Mouse (Mus musculus) adrenal gland, adult 18-20 months (tissue): ENCODE data around the gene Smarcd1. TPM values are rescaled to one million over a fixed set of nuclear protein-coding genes. Genes with fewer than 3 reads are reported as not detected.
"Not testable (repeated sequence)": the region's sequence is repeated elsewhere in the genome, so short reads cannot be mapped to it uniquely, and the experiment has no call there.

ENCODE experiments used
- DNase-seq, 2 experiments: peaks; one replicate each; pipeline ENCODE4 v3.0.0; 2021 to 2022; ENCODE audit warnings: low spot score in 2 of 2
- total RNA-seq, 2 experiments: library from RNA; stranded (reverse); gene quantifications; 1 replicate in 1 of 2; 2 replicates in 1 of 2; pipeline ENCODE4 v1.2.3; 2021

Gene Smarcd1
- total RNA-seq, 2 experiments from 2014 or later, result 43.1 to 44.2 TPM

DNA sequence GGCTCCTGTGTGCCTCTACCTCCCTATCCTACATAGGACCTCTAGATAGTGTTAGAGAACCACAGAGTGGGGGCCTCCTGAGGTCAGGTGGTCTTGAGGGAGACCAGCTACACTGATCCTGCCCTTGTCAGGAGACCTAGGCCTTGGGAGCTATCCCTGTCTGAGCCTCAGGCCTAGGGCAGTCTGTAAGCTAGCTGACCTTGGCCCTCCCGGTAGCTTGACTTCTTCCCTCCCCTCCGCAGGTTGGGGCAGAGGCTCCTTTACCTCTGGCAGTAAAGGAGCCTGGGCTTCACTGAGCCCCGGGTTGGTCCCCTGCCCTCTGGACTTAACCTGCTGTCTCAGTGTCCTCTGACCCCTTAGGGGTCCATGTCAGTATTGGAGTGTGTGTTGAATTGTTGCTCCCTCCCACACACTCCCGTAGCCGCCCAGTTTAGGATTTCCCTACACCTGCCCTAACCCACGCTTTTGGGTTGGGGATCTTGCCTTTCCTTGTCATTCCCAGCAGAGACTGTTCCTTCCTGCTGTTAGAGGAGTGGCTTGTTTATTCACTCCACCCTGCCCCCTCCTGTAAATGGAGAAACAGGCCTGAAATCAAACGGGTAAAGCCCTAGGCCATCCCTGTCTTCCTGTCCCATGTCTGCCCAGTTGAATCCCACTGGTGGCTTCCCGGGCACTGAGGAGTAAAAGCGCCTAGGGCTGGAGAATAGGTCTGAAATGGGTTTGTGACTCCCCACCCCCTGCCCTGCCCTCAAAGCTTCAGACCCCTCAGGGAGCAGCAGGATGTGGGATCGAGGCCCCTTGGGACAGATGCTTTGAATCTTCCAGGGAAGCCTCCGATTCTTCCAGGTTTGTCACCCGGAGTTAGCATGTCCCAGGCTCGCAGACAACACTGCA lies 11.0 kb downstream of the Smarcd1 start:
- DNase-seq, result no peak

- DNase-seq, result peak in 1 of 2 experiments; percentile 36
Measured at GRCm38 (mm10) chr15:99713569-99713968, 11.6 kb downstream of the Smarcd1 start.

- DNase-seq, result peak in 1 of 2 experiments; percentile 48
Measured at GRCm38 (mm10) chr15:99714206-99714605, 12.3 kb downstream of the Smarcd1 start.

DNA sequence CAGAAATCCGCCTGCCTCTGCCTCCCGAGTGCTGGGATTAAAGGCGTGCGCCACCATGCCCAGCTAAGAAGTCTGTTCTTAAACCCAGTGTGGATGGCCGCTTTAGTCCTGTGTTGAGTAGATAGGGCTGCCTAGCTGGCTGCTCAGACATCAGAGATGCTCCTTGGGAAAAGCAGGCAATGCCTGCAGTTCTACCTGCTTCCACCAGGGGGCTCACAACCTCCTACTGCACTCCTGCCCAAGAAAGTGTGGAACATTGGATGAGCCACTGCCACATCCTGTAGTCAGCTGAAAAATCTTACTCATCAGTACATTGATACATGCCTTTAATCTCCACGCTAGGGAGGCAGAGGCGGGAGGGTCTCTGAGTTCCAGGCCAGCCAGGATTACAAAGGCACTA lies 12.9 kb downstream of the Smarcd1 start:
- DNase-seq, result peak; percentile 63 to 72

DNA sequence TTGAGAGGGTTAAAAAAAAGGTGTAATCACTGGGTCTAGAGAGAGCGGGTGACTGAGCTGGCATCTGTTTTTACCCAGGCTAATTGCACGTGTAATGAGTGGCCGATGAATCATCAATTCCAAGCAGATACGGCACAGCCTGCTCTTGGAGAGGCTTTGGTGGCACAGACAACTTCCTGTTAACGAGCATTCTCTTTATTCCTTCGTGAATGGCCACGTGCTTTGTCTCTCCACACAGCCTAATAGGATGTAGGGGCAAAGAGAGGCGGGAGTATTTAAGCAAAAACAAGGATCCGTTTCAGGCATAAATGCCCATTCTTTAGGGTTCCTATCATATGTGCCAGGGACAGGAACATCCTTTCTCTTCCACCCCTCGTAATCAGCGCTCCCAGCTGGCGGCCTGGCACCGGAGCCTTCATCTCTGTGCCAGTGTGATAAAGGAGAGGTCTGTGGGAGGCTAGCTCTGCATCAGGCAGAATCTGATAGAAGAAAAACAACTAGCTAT lies 13.5 kb downstream of the Smarcd1 start:
- no peak for DNase-seq

- no peak for DNase-seq
Measured at GRCm38 (mm10) chr15:99715982-99716746, 14.2 kb downstream of the Smarcd1 start.

- DNase-seq, result no peak
Measured at GRCm38 (mm10) chr15:99716814-99717213, 14.9 kb downstream of the Smarcd1 start.

- DNase-seq, result peak; percentile 67 to 76
Measured at GRCm38 (mm10) chr15:99717386-99718334, 15.7 kb downstream of the Smarcd1 start, which contains the start of gene Gpd1. TSS of gene Gpd1 (plus strand) at chr15:99717515.

GRCm38 (mm10) chr15:99718461-99719021 lies 16.6 kb downstream of the Smarcd1 start:
- DNase-seq, result peak in 1 of 2 experiments; percentile 32

DNA sequence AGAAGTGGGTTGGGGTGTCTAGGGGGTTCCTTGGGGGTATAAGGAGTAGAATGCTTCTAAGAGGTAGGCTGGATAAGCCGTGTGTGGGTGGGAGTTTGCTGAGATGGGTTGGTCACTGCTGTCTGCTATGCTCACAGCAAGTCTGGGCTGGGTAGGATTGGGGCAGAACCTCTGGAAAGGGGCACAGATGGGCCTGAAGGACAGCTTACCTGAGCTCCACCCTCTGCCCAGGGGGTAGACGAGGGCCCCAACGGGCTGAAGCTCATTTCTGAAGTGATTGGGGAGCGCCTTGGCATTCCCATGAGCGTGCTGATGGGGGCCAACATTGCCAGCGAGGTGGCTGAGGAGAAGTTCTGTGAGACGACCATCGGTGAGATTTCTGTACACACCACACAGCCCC lies 17.9 kb downstream of the Smarcd1 start:
- DNase-seq, result no peak

- DNase-seq, result no peak
Measured at GRCm38 (mm10) chr15:99721921-99722743, 20.2 kb downstream of the Smarcd1 start.

DNA sequence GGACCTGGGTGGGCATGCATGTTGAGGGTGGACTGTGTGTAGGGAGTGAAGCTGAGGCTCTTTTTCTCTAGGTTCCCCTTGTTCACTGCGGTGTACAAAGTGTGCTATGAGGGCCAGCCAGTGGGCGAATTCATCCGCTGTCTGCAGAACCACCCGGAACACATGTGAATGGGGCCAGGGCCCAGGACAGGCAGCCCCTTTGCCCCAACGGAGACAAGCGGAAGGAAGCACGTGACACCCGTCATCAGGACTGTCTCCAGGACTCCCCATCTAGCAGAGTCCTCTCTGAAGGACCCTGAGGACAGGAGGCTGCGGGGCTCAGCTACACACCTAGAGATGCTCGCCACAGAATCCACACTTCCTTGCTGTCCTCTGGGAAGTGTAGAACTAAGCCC lies 21.2 kb downstream of the Smarcd1 start:
- DNase-seq, result peak in 1 of 2 experiments; percentile 14

- peak; percentile 67 to 74 for DNase-seq
Measured at GRCm38 (mm10) chr15:99723515-99724291, 21.8 kb downstream of the Smarcd1 start.

- peak in 1 of 2 experiments; percentile 76 for DNase-seq
Measured at GRCm38 (mm10) chr15:99724292-99725021, 22.5 kb downstream of the Smarcd1 start.

- DNase-seq, result peak; percentile 96
Measured at GRCm38 (mm10) chr15:99725341-99726155, 23.6 kb downstream of the Smarcd1 start, which contains the start of gene Cox14. TSS of gene Cox14 (plus strand) at chr15:99725618.

DNA sequence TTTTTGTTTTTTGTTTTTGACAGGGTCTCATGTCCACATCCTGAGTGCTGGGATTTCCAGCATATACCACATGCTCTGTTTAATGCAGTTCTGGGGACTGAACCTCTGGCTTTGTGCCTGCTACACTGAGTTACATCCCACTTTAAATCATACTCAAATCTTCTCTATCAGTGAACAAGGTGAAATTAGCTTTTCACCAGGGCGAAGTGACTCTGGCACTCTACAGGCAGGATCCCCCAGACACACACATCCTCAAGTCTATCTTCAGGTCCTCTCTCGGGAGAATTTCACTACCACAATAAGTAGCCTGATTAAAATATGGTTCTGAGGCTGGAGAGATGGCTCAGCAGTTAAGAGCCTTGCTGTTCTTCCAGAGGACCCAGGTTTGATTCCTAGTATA lies 24.6 kb downstream of the Smarcd1 start:
- no peak for DNase-seq

DNA sequence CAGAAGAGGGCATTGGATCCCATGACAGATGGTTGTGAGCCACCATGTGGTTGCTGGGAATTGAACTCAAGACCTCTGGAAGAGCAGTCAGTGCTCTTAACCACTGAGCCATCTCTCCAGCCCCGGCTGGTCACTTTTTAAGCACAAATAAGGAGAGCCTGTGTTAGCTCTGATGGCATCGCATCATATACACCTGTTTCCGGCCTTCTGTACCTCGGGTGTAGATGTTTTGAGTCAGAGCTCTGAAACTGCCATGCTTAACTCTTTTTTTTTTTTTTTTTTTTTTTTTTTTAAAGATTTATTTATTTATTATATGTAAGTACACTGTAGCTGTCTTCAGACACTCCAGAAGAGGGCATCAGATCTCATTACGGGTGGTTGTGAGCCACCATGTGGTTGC lies 25.1 kb downstream of the Smarcd1 start:
- DNase-seq, result not testable (repeated sequence)
